Comparison of ENCODE assay signal across 7 mouse cellular contexts in genomic region chr5:131308397-131308796, GRCm38 (mm10). TPM values are rescaled to one million over a fixed set of nuclear protein-coding genes. Genes with fewer than 3 reads are reported as not detected.
A peak's percentile ranks its signal among the peaks of the same experiment; 100 is the strongest.
DNase-seq lines count a peak whose midpoint lies in the region; ATAC-seq and TF ChIP-seq lines count a peak whose summit lies in the region.

TSS of gene Galnt17 (minus strand) at chr5:131308497.

- H3K27me3 ChIP-seq in lung, embryonic 14.5 days (ENCODE audit: insufficient read depth, low read length), result peaks cover 35% of the 10 kb centered on the region
- no peaks in the 10 kb centered on the region for H3K27me3 ChIP-seq in forebrain, postnatal 0 days (ENCODE audit: insufficient read depth, low read length)
- H3K27me3 ChIP-seq in small intestine, adult 2 months (ENCODE audit: control insufficient read depth, insufficient read depth, low read length), result no peaks in the 10 kb centered on the region

- 59% methylated on average over 3 of the region's 3 CpGs for WGBS in lung, embryonic 14.5 days
- WGBS in forebrain, postnatal 0 days, result 56% methylated on average over 3 of the region's 3 CpGs
- WGBS in small intestine, adult 2 months, result 53% methylated on average over 3 of the region's 3 CpGs

- peaks cover 7% of the 10 kb centered on the region; the same call in 1 of the 2 replicates for H3K4me1 ChIP-seq in lung, embryonic 14.5 days (ENCODE audit: insufficient read depth)
- peaks cover 4% of the 10 kb centered on the region; the same call in 1 of the 2 replicates for H3K4me1 ChIP-seq in forebrain, postnatal 0 days (ENCODE audit: insufficient read depth)
- H3K4me1 ChIP-seq in small intestine, adult 2 months (ENCODE audit: control insufficient read depth, insufficient read depth, insufficient read length, low read length), result no peaks in the 10 kb centered on the region

- H3K27ac ChIP-seq in lung, embryonic 14.5 days (ENCODE audit: low read depth), result peak within 1 kb of the TSS; percentile 43; the same call in 1 of the 2 replicates
- H3K27ac ChIP-seq in forebrain, postnatal 0 days (ENCODE audit: low read depth, low read length), result peak within 1 kb of the TSS; percentile 84
- H3K27ac ChIP-seq in small intestine, adult 2 months (ENCODE audit: insufficient read depth, low read depth, low read length), result no peak within 1 kb of the TSS; the same call in 1 of the 2 replicates

- H3K4me3 ChIP-seq in lung, embryonic 14.5 days (ENCODE audit: low read depth, low read length), result peak within 1 kb of the TSS; percentile 59
- peak within 1 kb of the TSS; percentile 69 for H3K4me3 ChIP-seq in forebrain, postnatal 0 days (ENCODE audit: low read depth, low read length)
- H3K4me3 ChIP-seq in small intestine, adult 2 months (ENCODE audit: low read depth, low read length), result peak within 1 kb of the TSS; percentile 60

- peak within 1 kb of the TSS; percentile 98 for H3K4me2 ChIP-seq in lung, embryonic 14.5 days
- peak within 1 kb of the TSS; percentile 84 for H3K4me2 ChIP-seq in forebrain, postnatal 0 days (ENCODE audit: low read depth)

- H3K36me3 ChIP-seq in lung, embryonic 14.5 days (ENCODE audit: insufficient read depth), result no peaks in the 10 kb centered on the region
- H3K36me3 ChIP-seq in forebrain, postnatal 0 days (ENCODE audit: insufficient read depth), result no peaks in the 10 kb centered on the region
- no peaks in the 10 kb centered on the region for H3K36me3 ChIP-seq in small intestine, adult 2 months (ENCODE audit: control insufficient read depth, insufficient read depth, low read length)

- no peaks in the 10 kb centered on the region for H3K9me3 ChIP-seq in lung, embryonic 14.5 days (ENCODE audit: low read depth, low read length)
- H3K9me3 ChIP-seq in forebrain, postnatal 0 days (ENCODE audit: low read length), result no peaks in the 10 kb centered on the region

- no peak for TF ChIP-seq CTCF in lung, embryonic 14.5 days (IDR thresholded peaks at IDR 0.05; ENCODE audit: low read depth)
- TF ChIP-seq CTCF in forebrain, postnatal 0 days (IDR thresholded peaks at IDR 0.05; ENCODE audit: low read depth), result no peak
- TF ChIP-seq CTCF in small intestine, adult 2 months (IDR thresholded peaks at IDR 0.05; ENCODE audit: extremely low read depth, insufficient read length, insufficient replicate concordance, low read depth, low read length), result no peak

- intact Hi-C loops in left cerebral cortex, postnatal 36 days (cut with DNase I), result loop anchor here (5.0 to 10.0 kb wide), 2 partner anchors 119 to 304 kb away; no protein-coding TSS in a partner anchor

- DNase-seq in lung, embryonic 14.5 days, result no peak
- no peak for DNase-seq in lung, adult 18-20 months
- no peak for DNase-seq in forebrain, postnatal 0 days
- DNase-seq in left cerebral cortex, postnatal 36 days (ENCODE audit: low spot score in 2 of 2), result no peak
- DNase-seq in ovary, postnatal 10 days (ENCODE audit: low spot score), result no peak
- DNase-seq in right cerebral cortex, postnatal 10 days (ENCODE audit: low spot score in 2 of 2), result no peak

- no peak for ATAC-seq in lung, embryonic 14.5 days (ENCODE audit: insufficient read depth)
- ATAC-seq in forebrain, postnatal 0 days, result no peak

- TF ChIP-seq POLR2A in small intestine, adult 2 months (IDR thresholded peaks at IDR 0.05; ENCODE audit: low read depth, low read length), result no peak

- peak within 1 kb of the TSS; percentile 47 for H3K9ac ChIP-seq in lung, embryonic 14.5 days
- peak within 1 kb of the TSS; percentile 72 for H3K9ac ChIP-seq in forebrain, postnatal 0 days

RNA-seq across cellular contexts. Expression of gene Galnt17, which starts in this region (rescaled TPM):
- polyA plus RNA-seq in lung, embryonic 14.5 days (2014; fragmentation: Nextera tagmentation; extraction: Ambion mirVana), result 0.89 and 1.2 TPM in 2 replicates
- 17.8 and 20.2 TPM in 2 replicates for total RNA-seq in forebrain, postnatal 0 days (2014; rRNA removed)
- 2.6 and 5.2 TPM in 2 replicates for polyA plus RNA-seq in forebrain, postnatal 0 days (2015; fragmentation: Nextera tagmentation; extraction: Ambion mirVana)
- 10 to 100 TPM; 35.9 to 38.5 TPM for total RNA-seq in left cerebral cortex, postnatal 36 days (2021)
- 0.44 and 0.48 TPM in 2 replicates for polyA plus RNA-seq in small intestine, adult 2 months (2012; rRNA removed)
